Mouse (Mus musculus) hematopoietic stem cell, adult 5-6 weeks (primary cell): ENCODE measurements around the gene Pigk. TPM values are rescaled to one million over a fixed set of nuclear protein-coding genes. Genes with fewer than 3 reads are reported as not detected.

Source experiments
- ATAC-seq, 2 experiments: fragments of 125-278 bp in 1 of 2; replicated peaks in 1 of 2; 2 replicates each; pipeline ENCODE4 v1.8.0; 2016 to 2017; ENCODE audit warnings: inconsistent platforms in 2 of 2, mild to moderate bottlenecking in 2 of 2, moderate number of reproducible peaks in 2 of 2, low read depth in 1 of 2, moderate TSS enrichment in 1 of 2; ENCODE audit not compliant: low FRiP score in 2 of 2, poor library complexity in 2 of 2, severe bottlenecking in 2 of 2, insufficient read depth in 1 of 2, low TSS enrichment in 1 of 2
- total RNA-seq: library from RNA; stranded (forward); fragments of 172-1452, 232-1000 nt; gene quantifications from 2 replicates; pipeline ENCODE4 v1.2.3, GENCODE M21; 2017

The Pigk gene
- total RNA-seq, 1 experiment from 2014 or later: 43.0 TPM

DNA sequence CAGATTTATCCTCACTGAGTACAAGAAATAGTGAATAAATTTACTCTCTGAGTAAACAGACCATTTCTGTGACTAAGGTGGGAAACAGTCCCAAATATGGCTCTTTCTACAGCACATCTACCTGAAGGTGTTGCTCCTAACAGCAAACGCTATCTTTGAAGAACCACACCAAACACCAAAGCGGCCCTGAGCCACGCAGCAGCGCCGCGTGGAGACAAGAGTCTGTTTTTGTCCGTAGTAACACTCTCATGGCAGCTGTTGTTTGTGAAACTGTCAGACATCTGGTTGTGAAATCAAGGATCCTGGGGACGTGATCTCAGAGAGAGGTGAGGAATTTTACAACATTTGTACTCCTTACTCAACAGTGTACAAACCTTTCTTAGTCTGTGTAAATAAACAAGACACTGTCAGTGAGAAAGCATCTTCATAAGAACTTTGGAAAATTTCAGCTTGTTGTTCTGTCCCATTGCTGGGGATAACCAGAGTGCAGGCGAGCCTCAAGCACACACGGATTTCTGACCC is 248.0 kb downstream of the Pigk start:
- no peak for ATAC-seq

DNA sequence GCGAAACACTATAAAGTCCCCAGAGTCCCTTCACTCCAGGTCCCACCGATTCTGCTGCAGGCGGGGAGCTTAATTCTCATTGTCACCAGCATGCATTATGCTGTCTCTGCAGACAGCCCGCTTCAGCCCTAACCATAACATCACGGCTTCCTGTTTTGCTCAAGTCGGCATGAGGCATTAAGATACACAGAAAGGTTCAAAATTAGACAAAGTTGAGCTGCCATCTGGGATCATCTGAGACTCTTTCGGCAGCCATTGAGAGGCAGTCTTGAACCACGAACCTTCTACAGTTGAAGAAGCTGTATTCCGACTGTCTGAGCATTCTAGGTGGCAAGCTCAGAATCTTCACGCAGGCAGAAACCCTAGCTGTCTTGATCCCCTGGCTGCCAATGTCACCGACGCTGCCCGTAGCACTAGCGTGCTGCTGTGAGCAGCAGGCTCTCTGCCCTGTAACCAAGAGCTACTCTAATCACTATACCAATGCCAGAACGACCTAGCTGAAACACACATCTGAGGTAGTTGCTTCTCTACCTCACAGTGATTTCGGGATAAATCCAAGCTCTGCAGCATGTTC is 256.0 kb downstream of the Pigk start:
- peak; percentile 40 to 46 for ATAC-seq

DNA sequence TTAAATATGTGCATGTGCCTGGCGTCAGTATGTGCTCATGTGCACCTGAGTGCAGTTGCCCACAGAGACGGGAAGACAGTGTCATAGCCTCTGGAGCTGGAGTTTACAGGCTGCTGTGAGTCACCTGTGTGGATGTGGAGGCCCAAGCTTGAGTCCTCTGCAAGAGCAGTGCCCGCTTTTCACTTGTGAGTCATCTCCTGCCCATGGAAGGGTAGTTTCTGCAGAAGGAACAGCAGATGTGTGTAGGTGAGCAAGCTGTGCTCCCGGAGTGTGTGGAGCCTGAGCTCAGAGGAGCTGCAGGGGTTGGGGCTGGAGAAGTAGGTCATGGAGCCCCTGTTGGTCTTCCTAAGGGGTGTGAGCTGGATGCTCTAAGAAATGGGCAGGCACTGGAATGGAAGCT is 257.5 kb downstream of the Pigk start:
- ATAC-seq: no peak

DNA sequence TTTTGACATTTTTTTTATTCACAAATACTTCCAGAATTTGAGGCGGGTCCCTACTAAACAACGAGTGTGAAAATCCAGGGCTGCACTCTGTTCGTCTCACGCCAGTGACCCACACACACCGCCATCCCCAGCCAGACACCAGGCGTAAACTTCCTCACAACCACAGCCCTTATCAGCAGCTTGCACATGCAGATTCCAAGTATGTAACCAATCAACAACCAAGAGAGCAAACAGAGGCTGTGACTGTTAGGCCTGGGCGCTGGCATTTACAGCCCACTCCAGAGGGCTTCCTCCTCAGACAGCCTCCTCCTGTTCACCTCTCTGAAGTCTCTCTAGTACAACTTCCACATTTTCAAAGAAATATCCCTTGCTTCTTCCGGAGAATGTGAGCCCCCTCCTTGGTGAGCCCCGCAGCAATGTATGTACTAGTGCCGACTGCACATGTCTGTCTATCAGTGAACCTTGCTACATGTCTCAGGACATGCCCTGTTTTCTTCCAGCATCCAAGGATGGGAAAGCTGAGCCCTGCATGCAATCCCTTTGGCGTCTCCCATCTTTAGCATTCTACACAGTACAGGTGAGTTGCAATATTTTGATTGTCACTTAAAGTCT is 265.7 kb downstream of the Pigk start:
- peak; percentile 91 to 92 for ATAC-seq

DNA sequence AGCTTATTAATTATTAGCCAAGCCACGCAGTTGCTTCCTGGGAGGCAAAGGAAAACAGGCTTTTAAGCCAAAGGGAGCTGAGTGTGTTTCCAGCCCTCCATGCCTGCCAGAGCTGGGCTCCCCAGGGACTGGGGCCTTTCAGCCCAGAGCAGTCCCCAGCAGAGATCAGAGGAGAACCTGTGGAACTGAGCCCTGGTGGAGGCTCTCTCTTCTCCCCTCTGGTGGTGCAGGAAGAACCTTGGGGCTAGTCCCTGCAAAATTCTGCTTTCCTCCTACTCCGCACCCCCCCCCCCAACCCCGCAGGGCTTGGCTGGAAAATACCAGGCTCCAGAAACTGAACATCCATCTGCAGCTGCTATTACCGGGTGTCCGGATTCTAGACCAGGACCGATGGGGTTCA is 266.5 kb downstream of the Pigk start:
- ATAC-seq: no peak

DNA sequence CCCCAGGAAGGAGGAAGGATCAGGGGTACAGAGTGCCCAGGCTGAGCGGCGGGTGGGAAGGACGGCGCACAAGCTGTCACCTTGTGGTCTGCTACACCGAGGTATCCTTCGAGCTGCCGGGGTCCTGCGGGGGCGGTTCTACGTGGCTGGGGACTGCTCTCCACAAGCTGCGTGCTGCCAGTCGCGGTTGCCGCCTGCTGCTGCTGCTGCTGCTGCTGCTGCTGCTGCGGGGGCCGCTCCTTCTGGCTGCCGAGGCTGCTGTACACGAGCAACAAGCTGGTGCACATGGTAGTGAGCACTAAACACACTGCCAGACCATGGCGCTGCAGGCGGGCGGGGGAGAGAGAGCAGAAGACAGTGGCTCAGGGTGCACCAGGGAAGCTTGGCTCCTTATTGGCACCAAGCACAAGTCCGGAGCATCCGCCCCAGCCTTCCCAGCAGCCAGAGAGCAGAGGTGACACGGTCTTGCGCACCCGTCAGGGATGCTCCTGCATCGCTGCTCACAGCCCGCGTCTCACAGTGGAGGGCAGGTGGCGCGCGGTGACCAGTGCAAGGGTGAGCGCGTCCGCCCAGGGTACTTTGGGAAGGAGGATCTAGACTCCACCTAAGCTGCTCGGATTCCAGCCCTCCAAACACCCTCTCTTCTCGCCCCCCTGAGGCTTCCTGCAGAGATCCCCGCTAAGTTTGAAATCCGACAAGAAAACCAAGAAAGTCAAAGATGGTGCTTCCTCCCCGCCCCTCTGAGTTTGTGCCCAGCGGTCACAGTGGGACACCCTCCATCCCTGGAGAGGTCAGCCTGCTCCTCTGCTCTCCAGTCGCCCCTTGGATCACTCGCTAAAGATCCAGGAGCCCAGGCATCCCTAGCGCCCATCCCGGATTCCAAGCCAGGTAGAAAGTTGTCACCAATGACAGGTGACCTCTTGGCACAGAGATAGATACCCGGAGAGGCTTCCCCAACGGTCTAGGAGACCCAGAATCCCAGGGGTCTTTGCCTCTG is 267.4 kb downstream of the Pigk start:
- ATAC-seq: peak; percentile 13 to 55; a peak in 2 of 4 replicates

DNA sequence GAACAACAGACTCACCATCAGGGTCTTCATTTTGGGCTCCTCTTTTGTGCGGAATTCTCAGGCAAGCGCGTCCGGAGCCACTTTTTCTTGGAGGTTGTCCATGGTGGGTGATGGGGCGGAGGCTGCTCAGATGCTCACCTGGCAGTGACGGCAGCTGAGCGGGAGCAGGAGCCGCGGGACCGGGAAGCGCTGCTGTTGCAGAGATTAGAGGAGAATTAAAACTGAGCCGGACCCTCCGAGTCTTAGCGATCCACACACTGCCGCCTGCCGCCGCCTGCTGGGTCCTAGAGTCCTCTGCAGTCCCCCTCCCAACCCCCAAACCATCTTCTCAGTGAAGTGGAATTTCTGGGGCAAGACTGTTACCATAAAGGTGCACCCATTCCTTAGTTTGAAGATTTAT is 268.1 kb downstream of the Pigk start, which contains the start of gene St6galnac5:
Gene St6galnac5, minus strand, starts transcription at position 259 of the 400 bp plus-strand sequence.
- no peak for ATAC-seq

DNA sequence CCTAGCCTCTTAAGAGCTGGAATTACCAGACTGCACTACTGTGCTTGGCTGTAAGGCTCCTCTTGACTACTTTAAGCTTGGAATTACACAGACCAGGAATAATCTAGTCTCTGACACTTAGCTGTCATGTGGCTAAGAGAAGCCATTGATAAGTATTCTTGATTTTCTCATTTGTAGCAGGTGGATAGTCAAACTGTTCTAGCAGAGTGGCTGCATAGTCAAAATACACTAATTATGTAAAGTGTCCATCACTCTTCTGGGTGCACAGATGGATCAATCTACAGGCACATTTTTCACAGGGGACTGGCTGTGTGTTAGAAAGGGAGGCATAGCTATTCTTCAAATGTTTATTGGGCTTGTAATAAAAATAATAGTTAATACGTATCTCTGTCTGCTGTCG is 276.9 kb downstream of the Pigk start:
- no peak for ATAC-seq

DNA sequence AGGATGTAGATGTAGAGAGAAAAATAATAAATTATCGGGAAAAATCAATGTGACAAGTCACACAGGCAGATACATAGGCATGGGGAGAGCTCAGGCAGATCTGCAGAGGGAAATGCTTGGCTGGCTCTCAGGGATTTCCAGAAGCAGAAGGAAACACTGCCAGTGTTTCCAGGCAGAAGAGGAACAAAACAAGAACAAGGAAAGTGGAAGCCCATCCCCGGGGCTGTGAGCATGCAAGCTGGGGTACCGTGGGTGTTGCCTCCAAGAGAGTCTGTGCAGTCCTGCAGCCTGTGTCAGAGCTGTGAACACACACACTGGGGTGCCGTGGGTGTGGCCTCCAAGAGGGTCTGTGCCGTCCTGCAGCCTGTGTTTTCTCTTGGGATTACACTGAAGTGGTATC is 279.7 kb downstream of the Pigk start:
- ATAC-seq: no peak

DNA sequence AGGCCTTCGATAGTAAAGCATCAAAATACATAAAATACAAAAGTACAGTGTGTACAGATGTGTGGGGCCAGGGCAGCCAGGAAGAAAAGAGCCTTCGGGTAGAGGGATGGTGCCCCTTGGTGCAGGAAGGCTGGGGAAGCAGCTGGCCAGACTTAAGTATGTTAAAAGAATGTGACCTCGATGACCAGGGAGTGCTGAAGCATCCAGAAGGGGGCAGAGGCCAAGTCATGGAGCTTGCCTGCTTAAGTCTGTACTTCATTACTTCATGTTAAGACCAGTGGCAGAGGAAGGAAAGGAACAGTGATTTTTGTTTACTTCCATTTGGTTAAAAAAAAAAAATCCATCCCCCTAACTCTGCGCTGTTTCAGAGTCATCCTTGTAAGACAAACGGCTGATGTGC is 284.2 kb downstream of the Pigk start:
- no peak for ATAC-seq

DNA sequence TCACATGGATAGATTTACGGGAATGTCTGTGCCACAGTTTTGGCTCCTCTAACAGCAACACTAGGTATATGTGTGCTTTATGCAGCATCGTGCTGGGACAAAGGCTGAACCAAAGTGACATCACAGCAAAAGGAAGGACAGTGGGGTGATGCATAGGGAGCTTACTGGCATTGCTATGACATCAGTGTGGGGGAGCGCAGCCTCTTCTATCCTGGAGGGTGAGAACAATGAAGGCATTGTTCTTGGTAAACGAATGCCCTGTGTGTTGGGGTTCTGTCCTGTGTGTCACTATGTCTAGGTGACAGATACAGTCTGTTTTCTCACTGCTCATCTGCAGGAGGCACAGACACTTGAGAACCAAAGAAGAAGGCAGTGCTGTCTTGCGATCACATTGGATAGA is 285.0 kb downstream of the Pigk start:
- no peak for ATAC-seq

DNA sequence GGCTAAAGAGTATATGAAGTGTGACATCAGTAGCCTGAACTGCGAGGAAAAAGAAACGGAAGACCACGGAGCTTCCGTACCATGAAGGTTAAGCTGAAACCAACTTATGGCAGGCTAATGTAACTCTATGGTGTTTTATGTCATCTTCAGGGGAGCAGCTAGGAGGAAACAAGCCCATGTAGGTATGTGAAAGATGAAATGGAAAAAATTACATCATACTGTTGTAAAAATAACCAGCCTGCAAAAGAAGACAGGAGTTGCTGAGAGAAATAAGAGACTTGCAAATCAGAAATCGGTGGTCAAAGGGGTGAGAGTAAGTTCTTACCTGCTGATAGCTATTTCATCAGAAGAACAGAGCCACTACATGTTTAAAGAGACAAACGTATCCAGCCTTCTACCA is 293.0 kb downstream of the Pigk start:
- no peak for ATAC-seq

DNA sequence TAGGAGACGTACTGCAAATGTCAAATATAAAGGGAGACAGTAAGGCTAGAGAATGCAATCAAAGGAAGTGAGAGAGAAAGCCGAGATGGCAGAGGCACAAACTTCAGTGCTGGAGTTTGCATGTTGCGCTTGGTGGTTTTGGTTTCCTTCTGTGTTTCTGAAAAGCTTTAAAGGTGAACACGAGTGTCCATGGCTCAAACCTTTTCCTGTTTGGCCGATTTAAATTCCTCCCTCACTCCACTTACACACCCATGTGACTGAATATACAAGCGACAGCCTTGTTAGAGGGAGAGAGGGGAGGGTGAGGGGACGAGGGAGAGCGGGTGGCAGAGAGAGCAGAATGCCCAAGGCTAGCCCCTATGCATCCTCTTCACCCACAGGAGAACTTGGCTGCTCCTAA is 302.5 kb downstream of the Pigk start:
- ATAC-seq: peak in 1 of 2 experiments; percentile 47; a peak in 2 of 4 replicates

DNA sequence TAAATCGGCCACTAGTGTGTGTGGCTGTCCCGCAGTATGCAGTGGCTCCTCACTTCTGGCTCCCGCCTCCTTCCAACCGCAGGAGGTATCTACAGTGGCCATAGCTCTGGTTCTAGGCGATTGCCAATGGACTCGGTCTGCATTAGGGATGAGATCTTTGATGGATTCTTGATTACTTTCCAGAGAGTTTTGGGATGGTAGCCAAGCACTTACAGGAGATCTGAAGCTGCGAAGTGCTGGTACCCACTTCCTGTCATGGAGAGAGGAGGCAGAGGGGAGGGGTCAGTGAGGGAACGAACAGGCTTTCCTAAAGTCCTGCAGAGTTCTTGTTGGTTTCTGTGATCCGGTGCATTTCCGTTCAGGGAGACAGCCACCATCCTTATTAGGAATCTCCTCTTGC is 304.2 kb downstream of the Pigk start:
- no peak for ATAC-seq

DNA sequence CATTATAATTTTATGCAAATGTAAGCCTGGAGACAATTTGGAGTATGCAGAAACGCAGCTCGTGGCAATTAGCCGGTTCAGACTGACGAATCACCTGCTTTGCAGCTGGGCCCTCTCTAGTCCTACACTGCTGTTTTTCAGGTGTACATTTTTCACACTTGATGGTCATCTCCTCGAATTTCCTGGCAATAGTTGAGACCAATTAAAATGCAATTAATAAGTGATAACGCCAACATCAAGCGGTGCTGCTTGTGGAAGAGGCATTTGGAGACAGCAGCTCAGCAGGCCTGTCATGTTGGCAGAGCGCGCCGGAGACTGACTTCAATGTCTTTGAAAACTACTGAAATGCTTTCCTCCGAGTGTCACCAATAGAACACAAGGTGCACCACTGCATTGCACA is 310.1 kb downstream of the Pigk start:
- ATAC-seq: no peak
